Mouse (Mus musculus) stomach, embryonic 16.5 days (tissue): ENCODE measurements at regions not wholly inside any gene's neighbourhood (a gene's known extent, or its start where the extent isn't known, plus 50 kb on each side); places are given as distances from the start of the nearest gene placed in this dataset.
A peak's percentile ranks its signal among the peaks of the same experiment; 100 is the strongest.

Source experiments
- ATAC-seq: fragments of 200-750 bp; cut with Nextera tagmentation; 2 replicates; pipeline ENCODE4 v1.8.0; 2017; ENCODE audit warnings: moderate number of reproducible peaks, moderate TSS enrichment; ENCODE audit not compliant: insufficient read depth, low FRiP score
- H3K27ac ChIP-seq: fragments of 300-500 bp; sonication (generic); 2 replicates; pipeline ENCODE4 v1.5.1; 2014; ENCODE audit warnings: low read length
- H3K27me3 ChIP-seq: fragments of 300-500 bp; sonication (generic); 2 replicates; pipeline ENCODE4 v1.6.1; 2014; ENCODE audit warnings: low read length, control low read depth, mixed read lengths; ENCODE audit not compliant: control insufficient read depth, insufficient read depth
- H3K36me3 ChIP-seq: fragments of 300-500 bp; sonication (generic); 2 replicates; pipeline ENCODE4 v1.6.1; 2014; ENCODE audit warnings: low read length; ENCODE audit not compliant: control insufficient read depth, insufficient read depth
- H3K4me1 ChIP-seq: fragments of 300-500 bp; sonication (generic); 2 replicates; pipeline ENCODE4 v1.6.1; 2014; ENCODE audit warnings: low read length, control low read depth, mixed read lengths; ENCODE audit not compliant: control insufficient read depth, insufficient read depth
- H3K4me2 ChIP-seq: fragments of 300-500 bp; sonication (generic); 2 replicates; pipeline ENCODE4 v1.6.1; 2014; ENCODE audit warnings: low read depth, low read length, mixed read lengths
- H3K4me3 ChIP-seq: fragments of 300-500 bp; sonication (generic); replicated peaks from 2 replicates; pipeline ENCODE4 v1.5.1; 2014; ENCODE audit warnings: mild to moderate bottlenecking, low read length
- H3K9ac ChIP-seq: fragments of 300-500 bp; sonication (generic); 2 replicates; pipeline ENCODE4 v1.6.1; 2014; ENCODE audit warnings: low read length
- H3K9me3 ChIP-seq: fragments of 300-500 bp; sonication (generic); replicated peaks from 2 replicates; pipeline ENCODE4 v1.6.1; 2016; ENCODE audit warnings: low read length, control low read depth; ENCODE audit not compliant: control insufficient read depth
- WGBS: fragments of 180-500 bp; shearing (Covaris S2); extraction: QIAGEN DNeasy Blood & Tissue Kit; methylation state at CpG from one replicate; pipeline ENCODE4 v1.1.7; 2014; 5-methylcytosine and 5-hydroxymethylcytosine counted together

DNA sequence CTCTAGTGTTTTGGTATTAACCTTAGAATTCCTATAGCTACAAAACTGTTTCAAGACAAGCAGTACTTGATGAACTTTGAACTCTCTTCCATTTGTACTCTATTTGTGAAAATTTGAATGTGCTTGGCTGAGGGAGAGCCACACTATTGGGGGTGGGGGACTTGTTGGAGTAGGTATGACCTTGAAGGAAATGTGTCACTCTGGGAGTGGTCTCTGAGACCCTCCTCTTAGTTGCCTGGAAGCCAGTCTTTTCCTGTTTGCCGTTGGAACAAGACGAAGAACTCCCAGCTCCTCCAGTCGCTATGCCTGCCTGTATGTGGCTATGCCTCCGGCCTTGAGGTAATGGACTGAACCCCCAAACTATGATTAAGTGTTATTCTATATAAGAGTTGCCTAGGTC, 265.4 kb upstream of the Dab2 start:
- Histone ChIP-seq H3K27me3 (no peaks in the 10 kb centered on the region), H3K4me3 (no peak overlapping the region), H3K9me3 (no peaks in the 10 kb centered on the region), H3K27ac (no peak overlapping the region), H3K4me1 (no peaks in the 10 kb centered on the region), H3K9ac (no peak overlapping the region), H3K4me2 (no peak overlapping the region), H3K36me3 (no peaks in the 10 kb centered on the region)
- WGBS = 87% methylated on average over 4 of the region's 4 CpGs
- ATAC-seq = no peak

DNA sequence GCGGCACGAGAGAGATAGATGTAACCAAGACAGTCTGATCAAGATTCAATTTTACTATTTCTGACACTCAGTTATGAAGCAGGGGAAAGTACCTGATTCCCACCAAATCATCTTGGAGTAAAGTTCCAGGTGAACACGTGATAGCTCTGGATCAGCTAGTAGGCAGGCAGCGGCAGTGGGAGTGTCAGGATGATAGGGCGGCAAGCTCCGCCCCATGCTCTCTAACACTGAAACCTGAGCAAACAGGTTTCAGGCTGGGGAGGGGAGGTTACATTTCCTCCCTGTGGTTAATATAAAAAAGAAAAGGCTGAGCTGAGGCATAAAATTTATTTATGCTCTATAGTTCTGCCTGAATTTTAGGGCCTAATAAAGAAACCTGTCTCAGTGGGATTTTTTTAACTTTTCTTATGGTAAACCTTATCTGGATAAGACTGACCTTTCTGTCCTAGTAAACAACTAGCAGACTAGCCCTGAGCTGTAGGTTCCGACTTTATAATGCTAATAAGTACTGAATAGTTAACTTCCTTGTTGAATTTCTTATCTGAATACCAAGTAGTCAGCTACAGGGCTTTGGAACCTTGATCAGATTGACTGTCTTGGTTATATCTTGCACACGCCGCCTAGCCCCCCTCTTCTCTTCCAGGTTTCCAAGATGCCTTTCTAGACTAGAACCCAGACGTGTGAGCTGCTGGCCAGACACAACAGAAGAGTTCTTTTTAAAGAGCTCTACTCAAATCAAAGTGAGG, 254.9 kb upstream of the Dab2 start:
- no peaks in the 10 kb centered on the region for H3K4me1 ChIP-seq
- H3K4me3 ChIP-seq = no peak overlapping the region
- 0 out of 2 replicates have a peak overlapping the region, but pooled peaks have one; percentile 21 for H3K4me2 ChIP-seq
- no peaks in the 10 kb centered on the region for H3K36me3 ChIP-seq
- 46% methylated on average over 10 of the region's 10 CpGs for WGBS
- H3K9ac ChIP-seq = no peak overlapping the region
- no peaks in the 10 kb centered on the region for H3K9me3 ChIP-seq
- H3K27me3 ChIP-seq = no peaks in the 10 kb centered on the region
- peak overlapping the region; percentile 46; the same call in 1 of the 2 replicates for H3K27ac ChIP-seq
- ATAC-seq = peak; percentile 58; the same call in 1 of the 2 replicates

DNA sequence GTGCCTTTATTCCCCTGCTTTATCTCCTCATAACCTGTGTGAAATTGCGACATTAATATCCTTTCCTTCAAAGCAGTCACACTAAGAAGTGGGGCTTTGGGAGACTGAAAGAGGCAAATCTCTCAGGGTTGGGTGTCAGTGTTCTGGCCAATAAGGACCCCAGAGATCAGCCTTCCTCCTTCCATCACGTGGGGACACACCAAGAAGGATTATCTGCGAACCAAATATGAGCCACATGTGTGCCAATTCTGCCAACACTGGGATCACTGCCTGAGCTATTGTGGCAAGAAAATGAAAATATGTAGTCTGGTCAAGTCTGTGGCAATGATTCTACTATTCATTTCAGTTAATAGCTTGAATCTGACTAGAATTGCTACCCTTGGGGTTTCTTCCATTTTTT, 243.9 kb upstream of the Dab2 start:
- H3K27ac ChIP-seq = no peak overlapping the region
- 85% methylated on average over 3 of the region's 3 CpGs for WGBS
- H3K4me1 ChIP-seq = no peaks in the 10 kb centered on the region
- ATAC-seq = no peak
- no peaks in the 10 kb centered on the region for H3K36me3 ChIP-seq
- no peaks in the 10 kb centered on the region for H3K9me3 ChIP-seq
- H3K9ac ChIP-seq = no peak overlapping the region
- H3K27me3 ChIP-seq = no peaks in the 10 kb centered on the region
- H3K4me3 ChIP-seq = no peak overlapping the region
- no peak overlapping the region for H3K4me2 ChIP-seq

DNA sequence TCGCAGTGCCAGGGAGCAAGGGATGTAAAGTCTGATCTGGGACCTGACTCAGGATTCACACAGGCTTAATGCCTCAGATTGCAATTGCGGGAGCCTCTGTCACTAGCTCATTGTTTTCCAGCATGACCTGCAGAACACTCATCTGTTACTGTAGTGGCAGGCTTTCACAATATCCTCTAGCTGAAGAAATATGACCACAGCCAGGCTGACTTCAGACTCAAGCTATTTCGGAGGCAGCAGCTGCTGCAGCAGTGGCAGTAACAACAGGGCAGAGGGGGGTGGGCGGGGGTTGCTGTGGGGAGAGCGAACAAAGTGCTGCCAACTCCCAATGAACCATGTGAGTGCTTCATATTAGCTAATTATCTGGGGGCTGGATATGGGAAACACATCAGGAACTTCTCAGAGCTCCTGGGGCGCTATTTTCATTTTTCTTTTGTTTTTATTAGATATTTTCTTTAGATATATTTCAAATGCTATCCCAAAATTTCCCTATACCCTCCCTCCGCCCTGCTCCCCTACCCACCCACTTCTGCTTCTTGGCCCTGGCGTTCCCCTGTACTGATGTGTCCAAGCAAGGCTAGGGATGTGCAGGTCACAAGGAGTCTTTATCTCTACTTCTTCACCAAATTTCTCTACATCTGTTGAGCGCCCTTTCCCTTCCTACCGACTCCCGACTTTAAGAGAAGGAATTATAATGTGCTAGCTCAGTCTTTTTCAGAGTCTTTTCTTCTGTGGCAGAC, 242.5 kb upstream of the Dab2 start:
- ATAC-seq = no peak; the same call in 1 of the 2 replicates

DNA sequence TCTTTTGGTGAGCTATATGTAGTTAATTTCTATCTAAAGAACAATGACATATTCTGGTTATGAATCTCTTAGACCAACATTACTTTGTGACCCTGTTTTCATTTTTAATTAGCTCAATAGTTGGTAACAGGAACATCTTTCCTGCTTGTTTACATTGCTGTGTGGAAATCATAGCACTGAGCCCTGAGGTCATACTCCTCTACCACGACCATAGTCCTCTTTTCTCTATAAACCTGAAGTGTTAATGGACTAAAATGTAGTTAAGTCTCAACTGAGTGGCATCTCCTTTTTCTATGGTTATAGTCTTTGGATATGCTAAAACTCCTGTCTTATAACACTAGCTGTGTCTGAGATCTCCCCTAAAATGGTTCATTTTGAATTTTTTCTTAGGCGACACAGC, 240.2 kb upstream of the Dab2 start:
- Histone ChIP-seq H3K36me3 (no peaks in the 10 kb centered on the region), H3K9me3 (no peaks in the 10 kb centered on the region), H3K27ac (no peak overlapping the region), H3K27me3 (no peaks in the 10 kb centered on the region), H3K4me2 (no peak overlapping the region), H3K4me3 (no peak overlapping the region), H3K9ac (no peak overlapping the region), H3K4me1 (no peaks in the 10 kb centered on the region)
- ATAC-seq = no peak
- 66% methylated on average over 2 of the region's 2 CpGs for WGBS

More for the DNA sequence above, 242.5 kb upstream of the Dab2 start:
- Histone ChIP-seq H3K4me1 (no peaks in the 10 kb centered on the region), H3K4me3 (no peak overlapping the region), H3K36me3 (no peaks in the 10 kb centered on the region), H3K27ac (no peak overlapping the region), H3K4me2 (no peak overlapping the region), H3K27me3 (no peaks in the 10 kb centered on the region), H3K9me3 (no peaks in the 10 kb centered on the region), H3K9ac (no peak overlapping the region)
- 47% methylated on average over 11 of the region's 11 CpGs for WGBS

- no peaks in the 10 kb centered on the region for H3K36me3 ChIP-seq
- 68% methylated on average over 5 of the region's 5 CpGs for WGBS
- H3K9ac ChIP-seq = no peak overlapping the region
- H3K4me2 ChIP-seq = no peak overlapping the region
- ATAC-seq = no peak
- no peaks in the 10 kb centered on the region for H3K4me1 ChIP-seq
- no peak overlapping the region for H3K4me3 ChIP-seq
- H3K27me3 ChIP-seq = no peaks in the 10 kb centered on the region
- no peaks in the 10 kb centered on the region for H3K9me3 ChIP-seq
- no peak overlapping the region for H3K27ac ChIP-seq
Observed at GRCm38 (mm10) chr15:6059790-6060189, 239.8 kb upstream of the Dab2 start.

DNA sequence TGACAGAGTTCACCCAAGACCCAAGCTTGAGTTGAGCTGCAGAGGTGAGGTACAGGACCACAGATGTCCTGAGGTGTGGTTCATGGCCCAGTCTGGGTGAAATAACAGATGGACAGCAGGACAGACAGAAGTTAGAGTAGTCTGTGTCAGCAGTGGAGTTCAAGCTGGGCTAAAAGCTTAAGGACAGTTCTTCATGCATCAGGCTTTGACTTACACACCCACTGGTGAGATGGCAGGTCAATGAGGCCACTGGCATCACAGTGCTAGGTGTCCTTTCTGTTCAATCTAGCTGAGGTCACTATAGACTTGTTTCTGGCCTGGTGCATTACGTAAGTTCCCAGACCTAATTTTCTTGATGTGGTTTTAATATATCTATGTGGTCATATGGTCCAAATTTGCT, 238.9 kb upstream of the Dab2 start:
- no peak for ATAC-seq
- WGBS = 92% methylated on average over 1 of the region's 1 CpGs
- H3K4me1 ChIP-seq = no peaks in the 10 kb centered on the region
- no peaks in the 10 kb centered on the region for H3K9me3 ChIP-seq
- H3K4me3 ChIP-seq = no peak overlapping the region
- no peak overlapping the region for H3K9ac ChIP-seq
- no peak overlapping the region for H3K27ac ChIP-seq
- no peak overlapping the region for H3K4me2 ChIP-seq
- H3K27me3 ChIP-seq = no peaks in the 10 kb centered on the region
- no peaks in the 10 kb centered on the region for H3K36me3 ChIP-seq

GRCm38 (mm10) chr15:6065100-6065499, 234.5 kb upstream of the Dab2 start:
- no peaks in the 10 kb centered on the region for H3K27me3 ChIP-seq
- no peak overlapping the region for H3K9ac ChIP-seq
- H3K4me1 ChIP-seq = no peaks in the 10 kb centered on the region
- no peaks in the 10 kb centered on the region for H3K9me3 ChIP-seq
- ATAC-seq = no peak
- no peaks in the 10 kb centered on the region for H3K36me3 ChIP-seq
- no peak overlapping the region for H3K4me2 ChIP-seq
- no peak overlapping the region for H3K27ac ChIP-seq
- no peak overlapping the region for H3K4me3 ChIP-seq
- 85% methylated on average over 3 of the region's 3 CpGs for WGBS

- Histone ChIP-seq H3K9me3 (no peaks in the 10 kb centered on the region), H3K9ac (no peak overlapping the region), H3K27ac (no peak overlapping the region), H3K4me1 (no peaks in the 10 kb centered on the region), H3K4me2 (no peak overlapping the region), H3K27me3 (no peaks in the 10 kb centered on the region), H3K36me3 (no peaks in the 10 kb centered on the region), H3K4me3 (no peak overlapping the region)
- WGBS = 70% methylated on average over 6 of the region's 6 CpGs
- ATAC-seq = no peak
Observed at GRCm38 (mm10) chr15:6067380-6067779, 232.2 kb upstream of the Dab2 start.
